Mouse (Mus musculus): Measurements from ENCODE around the gene Sirt7.

Gene Sirt7

GRCm38 (mm10) chr11:120581490-120582267, 43.4 kb downstream of the Sirt7 start, which contains the start of gene Arhgdia:
TSS of gene Arhgdia (minus strand) at chr11:120581624.
- peak; percentile 93 for DNase-seq

DNA sequence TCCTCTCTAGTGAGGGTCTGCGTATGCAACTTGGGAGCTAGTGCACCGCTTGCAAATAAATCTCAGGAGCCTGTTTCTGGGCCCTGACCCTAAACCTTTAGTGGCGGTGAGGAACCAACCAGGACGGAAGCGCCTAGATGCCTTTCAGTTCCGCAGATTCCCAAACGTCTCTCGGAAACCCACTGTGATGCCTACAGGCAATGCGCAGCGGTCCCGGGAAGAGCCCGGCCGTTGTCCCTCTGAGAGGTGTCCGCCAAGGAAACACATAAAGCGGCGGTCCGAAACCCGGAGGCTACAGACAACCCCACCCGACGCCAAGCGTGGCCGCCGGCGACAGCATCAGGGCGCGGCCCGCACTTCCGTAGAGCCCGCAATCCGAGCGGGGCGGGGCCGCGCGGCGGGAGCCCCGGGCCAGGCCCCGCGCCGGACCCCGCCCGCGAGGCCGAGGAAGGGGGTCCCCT, 44.1 kb downstream of the Sirt7 start:
- peak; percentile 70 for DNase-seq

GRCm38 (mm10) chr11:120580190-120580589, 44.9 kb downstream of the Sirt7 start:
- DNase-seq, result peak; percentile 54

GRCm38 (mm10) chr11:120579316-120580107, 45.5 kb downstream of the Sirt7 start:
- DNase-seq, result peak; percentile 92

GRCm38 (mm10) chr11:120578694-120579243, 46.3 kb downstream of the Sirt7 start:
- no peak for DNase-seq

DNA sequence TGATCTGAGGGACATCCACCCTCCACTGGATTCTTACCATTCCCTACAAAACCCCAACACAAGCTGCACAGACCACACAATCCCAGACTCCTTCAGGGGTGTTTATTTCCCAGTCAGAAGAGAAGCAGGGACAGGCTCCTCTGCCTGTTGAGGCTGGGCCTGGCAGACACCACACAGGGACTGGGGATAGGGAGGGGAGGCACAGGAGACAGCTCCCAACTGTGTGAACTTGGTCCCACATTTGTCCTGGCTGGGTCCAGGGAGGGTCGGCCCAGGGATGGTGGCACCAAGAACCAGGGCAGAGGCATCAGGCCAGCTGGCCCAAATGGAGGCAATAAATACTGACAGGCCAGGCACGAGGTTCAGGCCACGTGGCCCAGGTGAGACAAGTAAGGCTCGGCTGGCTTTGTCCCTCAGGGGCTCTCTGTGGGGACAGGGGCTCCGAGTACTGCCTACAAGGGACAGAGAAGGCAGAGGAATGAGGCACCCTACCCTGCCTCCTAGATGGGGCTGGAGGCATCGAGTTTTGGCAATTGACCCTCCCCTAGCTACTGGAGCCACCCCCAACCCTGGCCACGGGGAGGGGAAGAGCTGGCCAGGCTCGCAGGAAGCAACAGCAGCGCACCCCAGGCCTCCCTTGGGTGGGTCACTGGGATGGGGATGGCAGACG, 46.9 kb downstream of the Sirt7 start:
- DNase-seq, result no peak

- peak; percentile 32 for DNase-seq
These were observed 47.6 kb downstream of the Sirt7 start for GRCm38 (mm10) chr11:120577211-120578023.

DNA sequence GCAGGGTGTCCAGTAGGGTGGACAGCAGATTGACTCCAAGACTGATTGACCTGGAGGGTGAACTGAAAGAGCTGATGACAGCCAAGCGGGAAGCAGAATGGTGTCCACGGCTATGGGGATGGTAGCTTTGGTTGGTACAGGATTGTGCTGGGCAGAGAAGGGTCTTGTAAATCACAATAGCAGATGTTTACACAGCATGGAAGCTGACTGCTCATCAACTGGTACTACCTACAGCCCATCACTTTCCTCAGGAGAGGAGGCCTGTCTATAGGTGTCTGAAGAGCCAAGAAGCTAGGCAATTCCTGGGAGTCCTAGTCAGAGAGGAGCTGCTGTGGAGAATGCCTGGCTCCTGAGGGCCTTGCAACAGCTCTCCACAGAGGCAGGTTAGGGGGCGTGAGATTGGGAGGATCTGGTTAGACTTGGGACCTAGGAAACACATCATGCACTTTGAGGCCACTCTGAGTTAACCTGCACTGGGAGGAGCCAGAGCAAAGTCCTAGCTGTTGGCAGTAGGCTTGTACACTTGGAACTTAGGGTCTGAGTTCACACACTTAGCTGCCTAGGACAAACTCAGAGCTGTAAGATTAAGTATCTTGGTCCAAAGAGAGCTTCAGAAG, 48.6 kb downstream of the Sirt7 start:
- no peak for DNase-seq

- no peak for DNase-seq
These were observed 49.1 kb downstream of the Sirt7 start for GRCm38 (mm10) chr11:120575940-120576339.

DNA sequence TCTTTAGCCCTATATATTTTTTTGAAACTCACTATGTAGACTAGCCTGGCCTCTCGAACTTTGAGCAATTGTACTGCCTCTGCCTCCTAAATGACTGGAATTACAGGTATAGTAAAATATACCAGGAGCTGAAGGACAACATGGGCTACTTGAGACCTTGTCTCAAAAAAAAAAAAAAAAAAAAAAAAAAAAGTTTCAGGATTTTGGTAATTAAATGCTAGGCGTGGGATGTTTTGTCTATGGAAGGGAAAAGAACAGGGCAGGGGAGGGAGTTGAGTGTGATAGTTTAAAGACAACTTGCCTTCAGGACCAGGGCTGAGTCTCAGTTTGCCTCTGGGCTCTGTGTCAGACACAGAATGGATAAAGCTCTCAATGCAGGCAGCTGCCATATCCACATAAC, 50.0 kb downstream of the Sirt7 start:
- no peak for DNase-seq

GRCm38 (mm10) chr11:120574278-120574600, 50.8 kb downstream of the Sirt7 start:
- DNase-seq, result no peak

DNA sequence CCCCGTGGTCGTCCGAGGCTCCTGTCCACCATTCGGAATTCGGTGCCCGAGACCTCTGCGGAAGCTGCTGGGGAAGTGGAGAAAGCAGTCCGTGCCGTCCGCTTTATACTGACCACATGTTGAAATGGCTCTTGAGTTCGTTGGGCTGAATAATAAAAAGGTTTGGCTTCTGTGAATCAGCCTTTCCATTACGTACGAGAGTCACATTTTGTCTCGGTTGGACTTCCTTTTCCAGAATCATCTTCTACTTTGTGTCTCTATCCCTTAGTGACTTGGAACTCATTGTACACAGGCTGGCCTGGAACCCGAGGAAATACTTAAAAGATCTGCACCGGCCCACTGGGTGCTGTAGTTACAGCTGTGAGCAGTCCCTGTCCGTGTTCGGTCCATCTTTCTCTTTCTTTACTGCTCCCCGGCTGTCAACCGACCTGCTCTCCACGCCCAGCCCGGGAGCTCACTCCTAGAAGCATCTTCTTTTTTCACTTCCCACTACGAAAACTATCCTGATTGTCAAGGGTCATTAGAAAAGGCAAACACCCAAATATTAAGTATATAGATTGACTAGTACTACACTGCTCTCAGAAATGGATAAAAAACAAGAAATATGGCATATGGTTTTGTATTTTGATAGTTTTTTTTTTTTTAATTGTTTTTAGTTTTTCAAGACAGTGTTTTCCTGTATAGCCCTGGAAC, 51.3 kb downstream of the Sirt7 start:
- DNase-seq, result peak; percentile 28

DNA sequence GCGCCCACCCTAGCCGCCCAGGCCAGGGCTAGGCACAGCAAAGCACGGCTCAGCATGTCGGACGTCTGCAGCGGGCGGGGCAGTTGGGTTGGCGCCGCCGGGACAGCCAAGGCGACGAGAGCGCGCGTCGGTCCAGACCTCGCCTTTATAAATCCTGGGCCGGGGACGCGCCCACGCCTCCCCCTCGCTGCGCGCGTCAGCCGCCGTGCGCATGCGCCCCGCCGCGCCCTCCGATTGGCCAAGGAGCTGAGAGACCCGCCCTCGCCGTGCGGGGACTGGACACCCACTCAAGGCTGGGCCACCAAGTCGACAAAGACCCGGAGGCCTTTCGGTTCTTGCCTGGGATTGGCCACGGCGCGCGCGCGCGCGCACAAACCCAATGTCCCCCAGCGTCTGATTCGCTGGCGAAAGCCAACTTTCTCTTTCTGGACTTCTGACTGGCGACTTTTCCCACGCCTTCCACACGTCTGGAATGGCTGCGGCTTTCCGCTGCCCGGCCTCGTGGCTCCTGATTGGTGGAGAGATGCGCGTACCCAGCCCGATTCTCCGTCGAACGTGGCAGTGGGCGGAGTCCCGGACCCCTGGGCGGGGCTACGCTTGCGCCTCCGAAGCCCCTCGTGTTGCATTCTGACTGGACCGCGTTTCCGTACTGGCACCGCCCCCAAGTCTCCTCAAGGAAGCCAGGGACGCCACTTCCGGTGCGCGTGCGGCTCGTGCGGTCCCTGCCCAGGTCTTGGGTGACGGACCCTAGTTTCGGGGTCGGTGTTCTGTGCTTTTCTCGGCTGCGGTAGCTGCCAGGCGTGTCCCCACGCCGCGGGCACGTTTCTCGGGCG, 52.1 kb downstream of the Sirt7 start, which contains the start of gene P4hb:
P4hb (minus strand) TSS at position 502 of the 833 bp plus-strand sequence.
- peak; percentile 99 for DNase-seq

DNA sequence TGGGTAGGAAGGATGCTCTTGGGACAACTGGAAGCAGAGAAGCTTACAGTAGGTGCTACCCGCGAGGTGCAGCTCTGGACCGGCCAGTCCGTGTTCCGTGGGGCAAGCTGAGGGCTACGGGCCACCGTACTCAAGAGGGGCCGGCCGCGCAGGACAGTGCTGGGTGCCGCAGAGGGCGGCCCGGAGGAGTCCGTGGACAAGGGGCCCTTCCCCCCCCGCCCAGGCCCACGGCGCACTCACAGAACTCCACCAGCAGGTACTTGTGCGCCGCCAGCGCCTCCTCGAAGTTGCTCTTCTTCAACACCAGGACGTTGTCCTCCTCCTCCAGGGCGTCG, 52.7 kb downstream of the Sirt7 start:
- DNase-seq, result no peak

GRCm38 (mm10) chr11:120571754-120572416, 53.2 kb downstream of the Sirt7 start:
- no peak for DNase-seq

DNA sequence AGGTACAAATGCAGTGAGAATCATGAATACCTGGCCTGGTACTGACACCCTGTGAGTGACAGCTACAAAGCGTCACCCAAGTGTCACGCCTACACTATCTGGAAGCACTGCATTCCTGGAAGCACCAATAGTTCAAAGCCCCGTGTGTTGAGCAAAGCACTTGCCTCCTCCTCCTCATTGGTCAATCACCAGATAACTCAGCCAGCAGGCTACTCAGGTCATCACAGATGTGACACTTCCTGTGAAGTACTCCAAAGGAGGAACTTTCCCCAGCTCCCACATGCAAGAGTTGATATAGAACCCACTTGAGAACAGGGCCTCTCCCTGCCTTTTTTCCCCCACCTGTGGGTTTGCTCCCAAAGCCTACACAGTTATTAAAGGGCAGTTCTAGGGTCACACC, 53.9 kb downstream of the Sirt7 start:
- DNase-seq, result no peak
